Mouse (Mus musculus): ENCODE results near the gene Fto. TPM values are rescaled to one million over a fixed set of nuclear protein-coding genes. Genes with fewer than 3 reads are reported as not detected.

The Fto gene
- polyA plus RNA-seq, 1 experiment = 11.9 TPM

GRCm38 (mm10) chr8:91632411-91632810, 319.1 kb downstream of the Fto start:
- 94% methylated on average over 8 of the region's 8 CpGs for WGBS
- Histone ChIP-seq H3K4me1 (ENCODE audit: control insufficient read depth, insufficient read depth, insufficient read length) (no peaks in the 10 kb centered on the region; the same call in 1 of the 2 replicates), H3K4me3 (ENCODE audit: extremely low read depth, insufficient read depth, insufficient read length) (no peak overlapping the region), H3K27me3 (ENCODE audit: control insufficient read depth, insufficient read depth, low read length) (no peaks in the 10 kb centered on the region), H3K27ac (ENCODE audit: insufficient read depth, low read length) (no peak overlapping the region), H3K36me3 (ENCODE audit: control insufficient read depth, insufficient read depth, low read length) (no peaks in the 10 kb centered on the region)
- no peak for DNase-seq (ENCODE audit: low read depth in 1 of 2, low spot score in 2 of 2)
- TF ChIP-seq CTCF (IDR thresholded peaks at IDR 0.05; ENCODE audit: extremely low read depth, insufficient read depth, insufficient read length, insufficient replicate concordance) = no peak
- no peak for TF ChIP-seq POLR2A (IDR thresholded peaks at IDR 0.05; ENCODE audit: low read depth, low read length)

GRCm38 (mm10) chr8:91635406-91635805, 322.1 kb downstream of the Fto start:
- 93% methylated on average over 4 of the region's 4 CpGs for WGBS
- no peak overlapping the region for H3K27ac ChIP-seq (ENCODE audit: insufficient read depth, low read length)
- no peaks in the 10 kb centered on the region for H3K27me3 ChIP-seq (ENCODE audit: control insufficient read depth, insufficient read depth, low read length)
- H3K4me3 ChIP-seq (ENCODE audit: extremely low read depth, insufficient read depth, insufficient read length) = no peak overlapping the region
- H3K36me3 ChIP-seq (ENCODE audit: control insufficient read depth, insufficient read depth, low read length) = no peaks in the 10 kb centered on the region
- H3K4me1 ChIP-seq (ENCODE audit: control insufficient read depth, insufficient read depth, insufficient read length) = no peaks in the 10 kb centered on the region
- TF ChIP-seq POLR2A (IDR thresholded peaks at IDR 0.05; ENCODE audit: low read depth, low read length) = no peak
- TF ChIP-seq CTCF (IDR thresholded peaks at IDR 0.05; ENCODE audit: extremely low read depth, insufficient read depth, insufficient read length, insufficient replicate concordance) = no peak
- no peak for DNase-seq (ENCODE audit: low read depth in 1 of 2, low spot score in 2 of 2)

GRCm38 (mm10) chr8:91636887-91637286, 323.6 kb downstream of the Fto start:
- Histone ChIP-seq H3K27ac (ENCODE audit: insufficient read depth, low read length) (no peak overlapping the region), H3K4me3 (ENCODE audit: extremely low read depth, insufficient read depth, insufficient read length) (no peak overlapping the region), H3K27me3 (ENCODE audit: control insufficient read depth, insufficient read depth, low read length) (no peaks in the 10 kb centered on the region), H3K36me3 (ENCODE audit: control insufficient read depth, insufficient read depth, low read length) (no peaks in the 10 kb centered on the region), H3K4me1 (ENCODE audit: control insufficient read depth, insufficient read depth, insufficient read length) (no peaks in the 10 kb centered on the region)
- TF ChIP-seq POLR2A (IDR thresholded peaks at IDR 0.05; ENCODE audit: low read depth, low read length) = no peak
- no peak for TF ChIP-seq CTCF (IDR thresholded peaks at IDR 0.05; ENCODE audit: extremely low read depth, insufficient read depth, insufficient read length, insufficient replicate concordance)
- DNase-seq (ENCODE audit: low read depth in 1 of 2, low spot score in 2 of 2) = no peak
- 96% methylated on average over 6 of the region's 6 CpGs for WGBS

- Histone ChIP-seq H3K4me1 (ENCODE audit: control insufficient read depth, insufficient read depth, insufficient read length) (no peaks in the 10 kb centered on the region), H3K27ac (ENCODE audit: insufficient read depth, low read length) (no peak overlapping the region), H3K27me3 (ENCODE audit: control insufficient read depth, insufficient read depth, low read length) (no peaks in the 10 kb centered on the region), H3K36me3 (ENCODE audit: control insufficient read depth, insufficient read depth, low read length) (no peaks in the 10 kb centered on the region), H3K4me3 (ENCODE audit: extremely low read depth, insufficient read depth, insufficient read length) (no peak overlapping the region)
- no peak for TF ChIP-seq CTCF (IDR thresholded peaks at IDR 0.05; ENCODE audit: extremely low read depth, insufficient read depth, insufficient read length, insufficient replicate concordance)
- 95% methylated on average over 9 of the region's 9 CpGs for WGBS
- no peak for DNase-seq (ENCODE audit: low read depth in 1 of 2, low spot score in 2 of 2)
Measured at GRCm38 (mm10) chr8:91637684-91638083, 324.4 kb downstream of the Fto start.

GRCm38 (mm10) chr8:91638256-91638655, 324.9 kb downstream of the Fto start:
- no peaks in the 10 kb centered on the region for H3K27me3 ChIP-seq (ENCODE audit: control insufficient read depth, insufficient read depth, low read length)
- 96% methylated on average over 12 of the region's 12 CpGs for WGBS
- H3K27ac ChIP-seq (ENCODE audit: insufficient read depth, low read length) = no peak overlapping the region
- H3K4me3 ChIP-seq (ENCODE audit: extremely low read depth, insufficient read depth, insufficient read length) = no peak overlapping the region
- no peak for DNase-seq (ENCODE audit: low read depth in 1 of 2, low spot score in 2 of 2)
- H3K36me3 ChIP-seq (ENCODE audit: control insufficient read depth, insufficient read depth, low read length) = no peaks in the 10 kb centered on the region
- H3K4me1 ChIP-seq (ENCODE audit: control insufficient read depth, insufficient read depth, insufficient read length) = no peaks in the 10 kb centered on the region
- no peak for TF ChIP-seq POLR2A (IDR thresholded peaks at IDR 0.05; ENCODE audit: low read depth, low read length)
- TF ChIP-seq CTCF (IDR thresholded peaks at IDR 0.05; ENCODE audit: extremely low read depth, insufficient read depth, insufficient read length, insufficient replicate concordance) = no peak

- Histone ChIP-seq H3K4me3 (ENCODE audit: extremely low read depth, insufficient read depth, insufficient read length) (no peak overlapping the region), H3K36me3 (ENCODE audit: control insufficient read depth, insufficient read depth, low read length) (no peaks in the 10 kb centered on the region), H3K27ac (ENCODE audit: insufficient read depth, low read length) (no peak overlapping the region), H3K4me1 (ENCODE audit: control insufficient read depth, insufficient read depth, insufficient read length) (no peaks in the 10 kb centered on the region), H3K27me3 (ENCODE audit: control insufficient read depth, insufficient read depth, low read length) (no peaks in the 10 kb centered on the region)
- DNase-seq (ENCODE audit: low read depth in 1 of 2, low spot score in 2 of 2) = no peak
- 79% methylated on average over 7 of the region's 7 CpGs for WGBS
- TF ChIP-seq CTCF (IDR thresholded peaks at IDR 0.05; ENCODE audit: extremely low read depth, insufficient read depth, insufficient read length, insufficient replicate concordance) (no peak), POLR2A (IDR thresholded peaks at IDR 0.05; ENCODE audit: low read depth, low read length) (no peak)
Measured at GRCm38 (mm10) chr8:91640471-91640870, 327.1 kb downstream of the Fto start.

GRCm38 (mm10) chr8:91645484-91645883, 332.2 kb downstream of the Fto start:
- no peaks in the 10 kb centered on the region for H3K27me3 ChIP-seq (ENCODE audit: control insufficient read depth, insufficient read depth, low read length)
- no peak for DNase-seq (ENCODE audit: low read depth in 1 of 2, low spot score in 2 of 2)
- TF ChIP-seq CTCF (IDR thresholded peaks at IDR 0.05; ENCODE audit: extremely low read depth, insufficient read depth, insufficient read length, insufficient replicate concordance) (no peak), POLR2A (IDR thresholded peaks at IDR 0.05; ENCODE audit: low read depth, low read length) (no peak)
- no peak overlapping the region for H3K27ac ChIP-seq (ENCODE audit: insufficient read depth, low read length)
- 77% methylated on average over 2 of the region's 2 CpGs for WGBS
- H3K4me3 ChIP-seq (ENCODE audit: extremely low read depth, insufficient read depth, insufficient read length) = no peak overlapping the region
- H3K4me1 ChIP-seq (ENCODE audit: control insufficient read depth, insufficient read depth, insufficient read length) = no peaks in the 10 kb centered on the region
- H3K36me3 ChIP-seq (ENCODE audit: control insufficient read depth, insufficient read depth, low read length) = no peaks in the 10 kb centered on the region
